Mouse (Mus musculus) limb, embryonic 15.5 days (tissue): ENCODE results near the gene Tpx2. TPM values are rescaled to one million over a fixed set of nuclear protein-coding genes. Genes with fewer than 3 reads are reported as not detected.

Experiments used
- ATAC-seq: fragments of 200-750 bp; cut with Nextera tagmentation; 2 replicates; pipeline ENCODE4 v1.8.0; 2017; ENCODE audit warnings: low read depth, moderate TSS enrichment; ENCODE audit not compliant: insufficient number of reproducible peaks, low FRiP score, low TSS enrichment
- H3K27ac ChIP-seq: fragments of 300-500 bp; sonication (generic); 2 replicates; pipeline ENCODE4 v1.5.1; 2015; ENCODE audit warnings: moderate library complexity, mild to moderate bottlenecking, inconsistent platforms
- H3K27me3 ChIP-seq: fragments of 300-500 bp; sonication (generic); 2 replicates; pipeline ENCODE4 v1.6.1; 2015; ENCODE audit warnings: inconsistent platforms
- H3K36me3 ChIP-seq: fragments of 300-500 bp; sonication (generic); 2 replicates; pipeline ENCODE4 v1.6.1; 2015; ENCODE audit warnings: inconsistent platforms
- H3K4me1 ChIP-seq: fragments of 300-500 bp; sonication (generic); 2 replicates; pipeline ENCODE4 v1.6.1; 2015; ENCODE audit warnings: inconsistent platforms
- H3K4me2 ChIP-seq: fragments of 300-500 bp; sonication (generic); 2 replicates; pipeline ENCODE4 v1.6.1; 2015; ENCODE audit warnings: mild to moderate bottlenecking, inconsistent platforms
- H3K4me3 ChIP-seq: fragments of 300-500 bp; sonication (generic); 2 replicates; pipeline ENCODE4 v1.5.1; 2015; ENCODE audit warnings: mild to moderate bottlenecking, inconsistent platforms
- H3K9ac ChIP-seq: fragments of 300-500 bp; sonication (generic); 2 replicates; pipeline ENCODE4 v1.6.1; 2015; ENCODE audit warnings: inconsistent platforms
- H3K9me3 ChIP-seq: fragments of 300-500 bp; sonication (generic); 2 replicates; pipeline ENCODE4 v1.6.1; 2016; ENCODE audit warnings: inconsistent platforms
- WGBS: fragments of 180-500 bp; shearing (Covaris S2); methylation state at CpG from one replicate; pipeline ENCODE4 v1.1.7; 2015; 5-methylcytosine and 5-hydroxymethylcytosine counted together
- polyA plus RNA-seq: library from polyadenylated mRNA; unstranded; fragments of >200 nt; fragmentation: Nextera tagmentation; extraction: Ambion mirVana; gene quantifications from 2 replicates; pipeline ENCODE4 v1.2.1, GENCODE M21; 2015

Gene Tpx2
- polyA plus RNA-seq, 1 experiment from 2014 or later, result 69.1 TPM

GRCm38 (mm10) chr2:152907114-152907943, 59.6 kb downstream of the Tpx2 start:
- H3K27ac ChIP-seq, result no peak overlapping the region
- no peak overlapping the region for H3K4me3 ChIP-seq
- H3K36me3 ChIP-seq, result no peaks in the 10 kb centered on the region
- H3K4me1 ChIP-seq, result peaks cover 25% of the 10 kb centered on the region
- H3K27me3 ChIP-seq, result peaks cover 23% of the 10 kb centered on the region
- no peaks in the 10 kb centered on the region for H3K9me3 ChIP-seq
- no peak for ATAC-seq
- 40% methylated on average over 14 of the region's 14 CpGs for WGBS
- H3K9ac ChIP-seq, result no peak overlapping the region
- no peak overlapping the region for H3K4me2 ChIP-seq

DNA sequence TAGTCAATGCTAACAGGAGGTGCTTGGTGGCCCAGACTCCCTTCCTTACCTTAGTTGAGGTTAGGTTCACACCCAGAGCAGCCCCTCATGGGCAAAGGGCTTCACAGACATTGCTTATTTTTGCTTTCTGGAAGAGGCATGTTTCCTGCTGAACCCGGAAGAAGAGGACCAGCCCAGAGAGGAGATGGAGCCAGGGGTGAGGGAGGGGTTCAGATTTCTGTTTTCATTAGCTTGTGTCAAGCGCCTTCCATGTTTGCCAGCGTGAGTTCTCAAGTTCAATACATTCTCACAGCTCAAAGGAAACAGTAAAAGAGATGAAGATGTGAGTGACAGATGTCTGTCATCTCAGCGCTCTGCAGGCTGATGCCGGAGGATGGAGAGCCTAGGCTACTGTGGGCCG, 62.1 kb downstream of the Tpx2 start:
- H3K9me3 ChIP-seq, result no peaks in the 10 kb centered on the region
- H3K27ac ChIP-seq, result no peak overlapping the region
- no peaks in the 10 kb centered on the region for H3K36me3 ChIP-seq
- no peak overlapping the region for H3K4me3 ChIP-seq
- no peak for ATAC-seq
- H3K4me2 ChIP-seq, result no peak overlapping the region
- 77% methylated on average over 6 of the region's 6 CpGs for WGBS
- H3K9ac ChIP-seq, result no peak overlapping the region
- H3K27me3 ChIP-seq, result peaks cover 39% of the 10 kb centered on the region
- H3K4me1 ChIP-seq, result peaks cover 33% of the 10 kb centered on the region

DNA sequence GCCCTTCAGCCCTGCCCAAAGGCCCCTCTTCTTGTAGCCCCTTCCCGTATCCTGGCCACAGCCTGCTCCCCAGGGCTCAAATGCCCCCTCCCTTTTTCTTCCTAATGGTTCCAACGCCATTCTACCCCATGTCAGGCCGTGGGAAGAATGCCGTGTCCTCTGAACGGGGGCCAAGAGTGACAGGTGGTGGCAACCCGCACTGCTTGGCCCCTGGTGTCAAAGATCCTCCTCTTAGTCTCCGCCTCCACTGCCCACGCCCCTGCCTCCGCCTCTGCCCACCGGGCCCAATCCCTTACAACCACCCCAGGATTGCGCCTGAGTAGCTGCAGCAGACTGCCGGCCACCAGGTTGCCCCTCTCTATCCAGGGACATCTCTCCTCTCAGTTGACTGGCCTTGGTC, 63.3 kb downstream of the Tpx2 start, which contains the start of gene Mylk2:
Gene Mylk2, plus strand, starts transcription at position 322 of the 400 bp plus-strand sequence.
- Histone ChIP-seq H3K9ac (no peak within 1 kb of the TSS), H3K27me3 (peaks cover 39% of the 10 kb centered on the region), H3K4me2 (no peak within 1 kb of the TSS), H3K4me1 (peaks cover 30% of the 10 kb centered on the region), H3K36me3 (no peaks in the 10 kb centered on the region), H3K27ac (no peak within 1 kb of the TSS), H3K4me3 (no peak within 1 kb of the TSS), H3K9me3 (no peaks in the 10 kb centered on the region)
- ATAC-seq, result peak; percentile 12; the same call in 1 of the 2 replicates
- WGBS, result 14% methylated on average over 12 of the region's 12 CpGs

GRCm38 (mm10) chr2:152911432-152911831, 63.7 kb downstream of the Tpx2 start:
- WGBS, result 29% methylated on average over 6 of the region's 6 CpGs
- ATAC-seq, result no peak
- peaks cover 39% of the 10 kb centered on the region for H3K27me3 ChIP-seq

GRCm38 (mm10) chr2:152913471-152913870, 65.7 kb downstream of the Tpx2 start:
- Histone ChIP-seq H3K27me3 (peaks cover 45% of the 10 kb centered on the region), H3K4me1 (peaks cover 13% of the 10 kb centered on the region), H3K4me3 (no peak overlapping the region), H3K9ac (no peak overlapping the region), H3K27ac (no peak overlapping the region), H3K36me3 (no peaks in the 10 kb centered on the region), H3K9me3 (no peaks in the 10 kb centered on the region), H3K4me2 (no peak overlapping the region)
- WGBS, result 31% methylated on average over 7 of the region's 7 CpGs
- ATAC-seq, result no peak

More at GRCm38 (mm10) chr2:152911432-152911831, 63.7 kb downstream of the Tpx2 start:
- Histone ChIP-seq H3K27ac (no peak overlapping the region), H3K36me3 (no peaks in the 10 kb centered on the region), H3K9me3 (no peaks in the 10 kb centered on the region), H3K9ac (no peak overlapping the region), H3K4me3 (no peak overlapping the region), H3K4me1 (peaks cover 26% of the 10 kb centered on the region), H3K4me2 (no peak overlapping the region)

GRCm38 (mm10) chr2:152914310-152915120, 66.8 kb downstream of the Tpx2 start:
- no peaks in the 10 kb centered on the region for H3K36me3 ChIP-seq
- peaks cover 13% of the 10 kb centered on the region for H3K4me1 ChIP-seq
- H3K4me3 ChIP-seq, result peak overlapping the region; percentile 17; the same call in 1 of the 2 replicates
- H3K9me3 ChIP-seq, result no peaks in the 10 kb centered on the region
- 3% methylated on average over 18 of the region's 18 CpGs for WGBS
- ATAC-seq, result no peak
- H3K4me2 ChIP-seq, result peak overlapping the region; percentile 37
- H3K27ac ChIP-seq, result no peak overlapping the region
- H3K9ac ChIP-seq, result no peak overlapping the region
- H3K27me3 ChIP-seq, result peaks cover 45% of the 10 kb centered on the region

- H3K27me3 ChIP-seq, result peaks cover 41% of the 10 kb centered on the region
- H3K27ac ChIP-seq, result no peak overlapping the region
- H3K4me2 ChIP-seq, result no peak overlapping the region
- no peak for ATAC-seq
- no peak overlapping the region for H3K9ac ChIP-seq
- no peaks in the 10 kb centered on the region for H3K36me3 ChIP-seq
- peaks cover 13% of the 10 kb centered on the region for H3K4me1 ChIP-seq
- H3K9me3 ChIP-seq, result no peaks in the 10 kb centered on the region
- H3K4me3 ChIP-seq, result no peak overlapping the region
- 72% methylated on average over 4 of the region's 4 CpGs for WGBS
These were observed 67.7 kb downstream of the Tpx2 start for GRCm38 (mm10) chr2:152915453-152915852.

GRCm38 (mm10) chr2:152916111-152916510, 68.3 kb downstream of the Tpx2 start:
- peaks cover 13% of the 10 kb centered on the region for H3K4me1 ChIP-seq

GRCm38 (mm10) chr2:152917671-152918070, 69.9 kb downstream of the Tpx2 start:
- Histone ChIP-seq H3K36me3 (no peaks in the 10 kb centered on the region), H3K4me3 (no peak overlapping the region), H3K4me2 (no peak overlapping the region), H3K27me3 (peaks cover 19% of the 10 kb centered on the region), H3K4me1 (peaks cover 16% of the 10 kb centered on the region), H3K27ac (no peak overlapping the region), H3K9me3 (no peaks in the 10 kb centered on the region), H3K9ac (no peak overlapping the region)
- whole genome bisulfite sequencing, result 41% methylated on average over 9 of the region's 9 CpGs
- no peak for ATAC-seq

More at GRCm38 (mm10) chr2:152916111-152916510, 68.3 kb downstream of the Tpx2 start:
- H3K27me3 ChIP-seq, result peaks cover 34% of the 10 kb centered on the region
- H3K9me3 ChIP-seq, result no peaks in the 10 kb centered on the region
- H3K4me2 ChIP-seq, result no peak overlapping the region
- no peak overlapping the region for H3K4me3 ChIP-seq
- ATAC-seq, result no peak
- H3K27ac ChIP-seq, result no peak overlapping the region
- WGBS, result 36% methylated on average over 5 of the region's 5 CpGs
- H3K9ac ChIP-seq, result no peak overlapping the region
- H3K36me3 ChIP-seq, result no peaks in the 10 kb centered on the region

DNA sequence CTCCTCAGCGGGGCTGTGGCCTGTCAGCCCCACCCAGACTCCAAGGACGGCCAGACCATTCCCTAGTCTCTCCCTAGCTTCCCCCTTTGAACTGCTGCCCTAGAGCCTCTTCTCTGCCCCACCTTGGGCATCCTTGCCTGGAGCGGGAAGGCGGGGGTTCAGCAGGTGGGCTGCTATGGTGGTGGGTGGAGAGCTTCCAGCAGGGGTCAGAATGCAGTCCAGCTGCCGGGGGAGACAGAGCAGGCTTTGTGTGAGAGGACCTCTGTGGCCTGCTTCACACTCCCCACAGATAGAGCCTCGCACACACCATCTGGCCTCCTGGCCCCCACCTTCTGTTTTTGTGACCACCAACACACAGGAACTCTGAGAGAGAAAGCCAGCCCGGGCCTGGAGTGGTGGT, 74.6 kb downstream of the Tpx2 start:
- 29% methylated on average over 7 of the region's 7 CpGs for WGBS
- Histone ChIP-seq H3K9me3 (no peaks in the 10 kb centered on the region), H3K27ac (no peak overlapping the region), H3K36me3 (no peaks in the 10 kb centered on the region), H3K9ac (no peak overlapping the region), H3K4me1 (peaks cover 18% of the 10 kb centered on the region), H3K4me3 (no peak overlapping the region), H3K4me2 (no peak overlapping the region), H3K27me3 (peaks cover under 1% of the 10 kb centered on the region; the same call in 1 of the 2 replicates)
- no peak for ATAC-seq

DNA sequence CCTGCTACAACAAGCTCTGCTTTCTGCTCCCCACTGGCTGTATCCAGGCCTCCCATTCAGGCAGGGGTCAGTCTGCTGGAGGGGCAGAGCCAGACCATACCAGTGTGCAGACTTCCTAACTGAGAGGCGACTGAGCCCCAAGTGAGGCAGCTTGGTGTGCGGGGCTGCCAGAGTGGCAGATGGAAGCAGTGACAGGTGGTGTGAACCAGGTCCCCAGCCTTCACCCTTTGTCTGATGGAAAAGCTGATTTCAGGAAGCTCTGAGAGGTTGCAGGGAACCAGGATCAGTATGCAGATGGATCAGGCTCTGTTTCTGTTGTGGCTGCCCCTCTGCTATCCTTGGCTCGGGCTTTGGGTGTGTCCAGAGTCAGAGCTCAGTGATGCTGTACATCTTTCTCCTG, 75.9 kb downstream of the Tpx2 start:
- H3K4me3 ChIP-seq, result no peak overlapping the region
- no peak overlapping the region for H3K9ac ChIP-seq
- ATAC-seq, result no peak
- WGBS, result 79% methylated on average over 3 of the region's 3 CpGs
- no peak overlapping the region for H3K4me2 ChIP-seq
- H3K27me3 ChIP-seq, result no peaks in the 10 kb centered on the region
- H3K36me3 ChIP-seq, result no peaks in the 10 kb centered on the region
- H3K9me3 ChIP-seq, result no peaks in the 10 kb centered on the region
- H3K27ac ChIP-seq, result no peak overlapping the region
- peaks cover 25% of the 10 kb centered on the region for H3K4me1 ChIP-seq

DNA sequence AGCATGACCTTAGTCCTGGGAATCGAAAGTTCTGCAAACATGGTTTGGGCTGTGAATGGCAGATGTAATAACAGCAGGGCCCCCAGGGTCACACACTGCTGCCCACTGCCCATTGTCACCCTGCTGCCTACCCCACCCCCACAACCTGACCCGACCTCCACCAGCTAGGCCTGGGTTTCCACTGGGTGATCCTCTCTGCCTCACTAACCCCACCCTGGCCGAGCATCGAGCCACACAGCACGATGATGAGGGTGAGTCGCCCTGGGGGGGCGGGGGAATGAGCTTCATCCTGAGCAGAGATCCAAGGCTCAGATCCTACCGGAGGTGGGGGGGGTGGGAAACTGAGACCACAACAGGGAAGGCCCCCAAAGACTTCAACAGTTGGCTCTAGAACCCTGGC, 76.4 kb downstream of the Tpx2 start:
- Histone ChIP-seq H3K36me3 (no peaks in the 10 kb centered on the region), H3K4me2 (no peak overlapping the region), H3K4me1 (peaks cover 25% of the 10 kb centered on the region), H3K27me3 (no peaks in the 10 kb centered on the region), H3K4me3 (no peak overlapping the region), H3K27ac (no peak overlapping the region), H3K9ac (no peak overlapping the region), H3K9me3 (no peaks in the 10 kb centered on the region)
- 63% methylated on average over 8 of the region's 8 CpGs for WGBS
- no peak for ATAC-seq
